Mouse (Mus musculus) cortical plate, adult 2 months (tissue): Measurements from ENCODE around the gene Lrrc9.

Source experiments
- CTCF ChIP-seq: fragments of 200-500 bp; IDR thresholded peaks from 2 replicates; pipeline ENCODE4 v1.5.1; 2011; ENCODE audit warnings: mild to moderate bottlenecking, control low read depth, low read length; ENCODE audit not compliant: insufficient read depth; ENCODE audit errors: extremely low read depth
- POLR2A ChIP-seq: fragments of 200-500 bp; IDR thresholded peaks from 2 replicates; pipeline ENCODE4 v1.6.1; 2011; ENCODE audit warnings: mild to moderate bottlenecking, low read length, control low read depth; ENCODE audit not compliant: insufficient read depth; ENCODE audit errors: extremely low read depth

DNA sequence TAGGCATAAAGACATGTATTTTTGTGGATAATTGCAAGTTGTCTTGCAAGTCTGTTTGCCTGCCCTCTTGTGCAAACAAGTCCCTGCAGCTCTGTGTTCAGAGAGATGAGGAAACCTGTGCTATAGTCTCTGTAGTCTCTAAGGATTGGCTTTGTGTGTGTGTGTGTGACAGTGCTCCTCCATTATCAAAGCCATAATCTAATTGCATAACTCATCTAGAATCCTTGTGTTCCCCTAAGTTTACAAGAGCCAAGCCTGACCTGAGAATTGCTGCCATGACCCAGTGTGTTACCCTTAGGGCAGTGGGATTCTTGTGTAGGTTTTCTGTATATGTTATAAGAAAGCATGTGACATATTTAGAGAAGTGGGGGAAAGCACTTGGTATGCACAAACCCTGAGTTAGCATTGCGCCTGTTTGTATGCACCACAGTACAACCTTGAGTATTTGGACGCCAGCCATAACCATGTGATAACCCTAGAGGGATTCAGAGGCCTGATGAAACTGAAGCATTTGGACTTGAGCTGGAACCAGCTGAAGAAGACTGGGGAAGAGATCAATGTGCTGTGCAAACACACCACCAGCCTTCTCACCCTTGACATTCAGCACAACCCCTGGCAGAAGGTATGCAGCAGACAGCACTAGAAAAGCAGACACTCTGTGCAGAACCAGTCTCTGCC, 35.2 kb downstream of the Lrrc9 start:
- no peak for TF ChIP-seq CTCF
- no peak for TF ChIP-seq POLR2A
